Mouse (Mus musculus) bone marrow, adult 2 months (tissue): ENCODE results near the gene Ppt1.

Source experiments
- CTCF ChIP-seq: fragments of 200-500 bp; IDR thresholded peaks from 2 replicates; pipeline ENCODE4 v1.5.1; 2011; ENCODE audit warnings: low read length, control low read depth; ENCODE audit not compliant: control insufficient read depth, insufficient read depth
- POLR2A ChIP-seq: fragments of 200-500 bp; IDR thresholded peaks from 2 replicates; pipeline ENCODE4 v1.6.1; 2011; ENCODE audit warnings: low read depth, mild to moderate bottlenecking, control low read depth, low read length, borderline replicate concordance; ENCODE audit not compliant: control insufficient read depth

DNA sequence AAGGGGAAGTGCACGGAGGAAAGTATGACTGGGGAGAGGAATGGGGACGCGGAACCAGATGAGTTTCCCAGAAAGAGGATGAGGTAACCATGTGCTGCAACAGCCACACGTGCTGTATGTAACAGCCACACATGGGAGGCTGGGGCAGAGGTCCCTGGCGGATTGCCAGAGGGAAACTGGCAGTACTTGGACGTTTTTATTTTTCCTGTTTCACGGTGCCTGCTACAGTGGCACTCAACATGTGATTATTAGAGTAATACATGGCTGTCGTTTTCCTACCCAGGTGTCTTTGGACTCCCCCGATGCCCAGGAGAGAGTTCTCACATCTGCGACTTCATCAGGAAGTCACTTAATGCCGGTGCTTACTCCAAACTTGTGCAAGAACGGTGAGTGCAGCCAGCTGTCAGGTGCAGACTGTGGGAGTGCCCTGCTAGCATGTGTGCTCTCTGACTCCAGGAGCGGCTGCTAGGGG, 12.1 kb downstream of the Ppt1 start:
- no peak for TF ChIP-seq CTCF
- no peak for TF ChIP-seq POLR2A
